Mouse (Mus musculus) CH12F3 (cell line): ENCODE measurements around the gene Pygl.
"Not testable (repeated sequence)": the region's sequence is repeated elsewhere in the genome, so short reads cannot be mapped to it uniquely, and the experiment has no call there.

ENCODE experiments used
- in situ Hi-C: fragments of 300-500 bp; cut with MboI; formaldehyde crosslinking; loops from 2 replicates; pipeline ENCODE4 v1.14.3; 2020; ENCODE audit warnings: low sequenced_read_pairs

The Pygl gene

GRCm38 (mm10) chr12:70157292-70158066 is 73.8 kb downstream of the Pygl start:
- in situ Hi-C loops = no loop called here

GRCm38 (mm10) chr12:70156222-70156621 is 75.1 kb downstream of the Pygl start:
- in situ Hi-C loops = no loop called here

DNA sequence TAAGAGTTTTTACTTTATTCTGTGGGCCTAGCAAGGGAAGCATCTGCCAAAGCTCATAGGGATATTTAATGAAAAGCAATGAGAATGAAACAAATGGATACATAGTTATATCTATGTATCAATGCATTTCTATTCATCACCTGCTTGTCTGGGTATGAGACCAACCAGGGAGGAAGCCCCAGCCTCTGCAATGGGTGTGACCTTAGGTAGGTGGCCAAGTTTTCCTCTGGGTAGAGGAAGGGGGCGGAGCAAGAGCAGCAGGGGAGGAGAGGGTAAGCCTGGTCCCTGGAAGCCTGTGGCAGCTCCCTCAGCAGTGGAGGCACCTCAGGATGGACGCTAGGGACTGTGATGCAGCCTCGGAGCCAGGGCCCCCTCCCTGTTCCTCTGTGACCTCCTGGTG is 77.4 kb downstream of the Pygl start, which contains the start of gene Abhd12b:
Gene Abhd12b (plus strand): TSS at position 301 of the 400 bp plus-strand sequence.
- in situ Hi-C loops = no loop called here

GRCm38 (mm10) chr12:70148631-70149265 is 82.5 kb downstream of the Pygl start:
- in situ Hi-C loops = no loop called here

DNA sequence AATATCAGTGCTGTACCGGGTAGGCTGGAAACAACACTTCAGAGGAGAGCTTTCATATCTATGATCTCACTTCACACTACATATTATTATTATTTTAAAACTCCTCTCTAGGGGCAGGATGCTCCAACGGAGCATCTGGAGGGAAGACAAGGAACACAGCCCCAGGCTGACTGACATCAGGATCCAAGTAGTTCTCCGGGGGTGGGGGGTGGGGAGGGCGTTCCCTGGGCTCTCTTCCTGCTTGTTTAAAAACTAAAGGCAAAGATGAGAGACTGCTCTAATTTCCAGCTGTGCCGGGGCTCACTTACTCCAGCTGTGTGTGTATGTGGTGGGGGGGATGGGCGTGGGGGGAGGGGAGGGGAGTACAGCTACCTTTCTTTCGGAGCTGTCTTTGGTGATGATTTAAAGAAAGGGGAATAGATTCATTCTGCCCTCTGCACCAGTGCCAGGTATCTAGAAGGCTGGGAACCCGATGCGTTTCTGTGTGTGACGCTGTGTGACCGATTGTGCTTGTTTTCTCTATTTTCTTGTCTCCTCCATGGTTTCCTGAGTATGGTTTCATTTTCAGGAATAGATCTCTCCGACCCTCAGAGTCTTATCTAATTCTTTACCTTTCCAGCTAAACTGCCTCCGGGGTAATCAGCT is 83.2 kb downstream of the Pygl start:
- in situ Hi-C loops = no loop called here

DNA sequence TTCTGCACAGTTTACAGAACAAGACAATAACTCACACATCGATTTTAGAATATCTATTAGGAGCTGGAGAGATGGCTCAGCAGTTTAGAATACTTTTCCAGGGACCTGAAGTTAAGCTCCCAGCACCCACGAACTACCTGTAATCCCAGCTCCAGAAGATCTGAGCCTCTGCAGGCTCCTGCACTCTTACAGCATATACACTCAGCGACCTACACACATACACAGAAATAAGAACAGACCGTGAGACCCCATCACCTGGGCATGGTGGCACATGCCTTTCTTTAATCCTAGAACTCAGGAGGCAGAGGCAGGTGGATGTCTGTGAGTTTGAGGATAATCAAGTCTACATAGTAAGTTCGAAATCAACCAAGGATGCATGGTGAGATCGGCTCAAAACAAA is 85.7 kb downstream of the Pygl start:
- in situ Hi-C loops = no loop called here

- in situ Hi-C loops = no loop called here
Observed at GRCm38 (mm10) chr12:70144637-70145448, 86.4 kb downstream of the Pygl start.

DNA sequence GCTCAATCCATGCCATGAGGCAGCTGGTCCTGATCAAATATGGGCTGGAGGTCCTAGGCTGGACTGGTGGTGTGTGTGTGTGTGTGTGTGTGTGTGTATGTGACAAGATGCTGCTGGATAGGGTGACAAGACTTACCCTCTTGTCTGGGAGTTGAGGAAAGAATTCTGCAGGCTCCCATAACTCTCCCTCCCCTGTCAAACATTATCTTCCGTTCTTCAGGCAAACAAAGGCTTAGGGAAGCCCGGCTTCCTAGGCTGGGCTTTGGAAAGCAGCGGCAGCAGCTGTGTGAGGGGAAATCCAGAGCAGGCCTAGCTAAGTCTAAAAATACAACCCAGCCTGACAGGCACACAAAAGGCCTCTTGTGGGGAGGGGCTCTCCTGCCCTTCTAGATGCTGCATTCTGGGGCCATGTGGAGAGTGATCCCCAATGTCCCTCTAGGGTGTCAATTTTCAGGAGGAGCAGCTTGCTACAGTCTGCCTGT is 87.1 kb downstream of the Pygl start:
- in situ Hi-C loops = not testable (repeated sequence)

DNA sequence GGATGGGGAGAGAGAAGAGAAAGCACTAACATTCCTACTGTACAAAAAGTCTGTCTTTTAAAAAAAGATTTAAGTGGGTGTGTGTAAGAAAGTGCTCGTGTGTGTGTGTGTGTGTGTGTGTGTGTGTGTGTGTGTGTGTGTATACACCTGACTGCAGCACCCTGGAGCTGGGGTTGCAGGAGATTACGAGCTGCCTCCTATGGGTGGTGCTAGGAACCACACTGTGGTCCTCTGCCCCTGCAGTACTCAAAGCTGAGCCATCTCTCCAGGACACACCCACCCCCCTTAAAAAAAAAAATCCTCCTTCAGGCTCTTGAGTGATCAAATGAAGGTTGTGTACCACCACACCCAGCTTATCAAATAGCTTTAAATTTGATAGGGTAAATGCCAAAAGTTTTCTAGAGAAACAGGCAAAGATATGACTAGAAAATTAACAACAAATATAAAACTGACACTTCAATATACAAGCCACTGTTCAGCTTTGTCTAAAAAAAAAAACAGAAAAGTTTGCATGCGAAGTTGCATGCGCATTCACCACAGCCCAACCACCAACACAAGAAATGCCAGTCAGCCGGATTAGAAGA is 90.2 kb downstream of the Pygl start:
- in situ Hi-C loops = no loop called here
